Mouse (Mus musculus): ENCODE data around the gene Morc1. TPM values are rescaled to one million over a fixed set of nuclear protein-coding genes. Genes with fewer than 3 reads are reported as not detected.

Gene Morc1
- polyA plus RNA-seq, 1 experiment from 2014 or later: not detected

- Histone ChIP-seq H3K9ac (replicated peaks) (no peak overlapping the region), H3K4me1 (ENCODE audit: insufficient read depth) (no peaks in the 10 kb centered on the region), H3K36me3 (replicated peaks; ENCODE audit: insufficient read depth, low read length) (no peaks in the 10 kb centered on the region), H3K4me2 (ENCODE audit: low read depth, low read length) (no peak overlapping the region), H3K9me3 (ENCODE audit: low read length) (no peaks in the 10 kb centered on the region), H3K27ac (ENCODE audit: low read depth) (no peak overlapping the region), H3K4me3 (ENCODE audit: low read depth, low read length) (no peak overlapping the region), H3K27me3 (ENCODE audit: insufficient read depth, low read length) (no peaks in the 10 kb centered on the region)
- ATAC-seq (no peak), DNase-seq (no peak)
- WGBS (ENCODE audit: insufficient replicate concordance): 84% methylated on average over 3 of the region's 3 CpGs
- no peak for TF ChIP-seq EP300 (IDR thresholded peaks at IDR 0.05; ENCODE audit: low read depth)
- TF ChIP-seq CTCF (IDR thresholded peaks at IDR 0.05; ENCODE audit: low read depth): no peak
Observed at GRCm38 (mm10) chr16:48608224-48608623, 177.2 kb downstream of the Morc1 start.

- WGBS (ENCODE audit: insufficient replicate concordance): 52% methylated on average over 1 of the region's 1 CpGs
- Histone ChIP-seq H3K4me1 (ENCODE audit: insufficient read depth) (no peaks in the 10 kb centered on the region), H3K9me3 (ENCODE audit: low read length) (no peaks in the 10 kb centered on the region), H3K27me3 (ENCODE audit: insufficient read depth, low read length) (no peaks in the 10 kb centered on the region), H3K4me2 (ENCODE audit: low read depth, low read length) (no peak overlapping the region), H3K4me3 (ENCODE audit: low read depth, low read length) (no peak overlapping the region), H3K36me3 (replicated peaks; ENCODE audit: insufficient read depth, low read length) (no peaks in the 10 kb centered on the region), H3K27ac (ENCODE audit: low read depth) (no peak overlapping the region), H3K9ac (replicated peaks) (no peak overlapping the region)
- TF ChIP-seq CTCF (IDR thresholded peaks at IDR 0.05; ENCODE audit: low read depth) (no peak), EP300 (IDR thresholded peaks at IDR 0.05; ENCODE audit: low read depth) (no peak)
- ATAC-seq: no peak
- DNase-seq: no peak
Observed at GRCm38 (mm10) chr16:48610866-48611265, 179.8 kb downstream of the Morc1 start.

GRCm38 (mm10) chr16:48611436-48611835, 180.4 kb downstream of the Morc1 start:
- no peaks in the 10 kb centered on the region for H3K27me3 ChIP-seq (ENCODE audit: insufficient read depth, low read length)
- no peak overlapping the region for H3K9ac ChIP-seq (replicated peaks)
- 82% methylated on average over 2 of the region's 2 CpGs for WGBS (ENCODE audit: insufficient replicate concordance)
- DNase-seq (no peak), ATAC-seq (no peak)
- no peak overlapping the region for H3K4me2 ChIP-seq (ENCODE audit: low read depth, low read length)
- H3K36me3 ChIP-seq (replicated peaks; ENCODE audit: insufficient read depth, low read length): no peaks in the 10 kb centered on the region
- H3K27ac ChIP-seq (ENCODE audit: low read depth): no peak overlapping the region
- H3K4me3 ChIP-seq (ENCODE audit: low read depth, low read length): no peak overlapping the region
- H3K4me1 ChIP-seq (ENCODE audit: insufficient read depth): no peaks in the 10 kb centered on the region
- no peaks in the 10 kb centered on the region for H3K9me3 ChIP-seq (ENCODE audit: low read length)
- TF ChIP-seq CTCF (IDR thresholded peaks at IDR 0.05; ENCODE audit: low read depth) (no peak), EP300 (IDR thresholded peaks at IDR 0.05; ENCODE audit: low read depth) (no peak)

GRCm38 (mm10) chr16:48613783-48614182, 182.7 kb downstream of the Morc1 start:
- H3K4me3 ChIP-seq (ENCODE audit: low read depth, low read length): no peak overlapping the region
- H3K27me3 ChIP-seq (ENCODE audit: insufficient read depth, low read length): no peaks in the 10 kb centered on the region
- no peak for DNase-seq
- no peak overlapping the region for H3K9ac ChIP-seq (replicated peaks)
- no peak for ATAC-seq
- H3K4me2 ChIP-seq (ENCODE audit: low read depth, low read length): no peak overlapping the region
- H3K27ac ChIP-seq (ENCODE audit: low read depth): no peak overlapping the region
- TF ChIP-seq CTCF (IDR thresholded peaks at IDR 0.05; ENCODE audit: low read depth): no peak
- no peak for TF ChIP-seq EP300 (IDR thresholded peaks at IDR 0.05; ENCODE audit: low read depth)
- WGBS (ENCODE audit: insufficient replicate concordance): 61% methylated on average over 1 of the region's 1 CpGs
- no peaks in the 10 kb centered on the region for H3K36me3 ChIP-seq (replicated peaks; ENCODE audit: insufficient read depth, low read length)
- H3K9me3 ChIP-seq (ENCODE audit: low read length): no peaks in the 10 kb centered on the region
- no peaks in the 10 kb centered on the region for H3K4me1 ChIP-seq (ENCODE audit: insufficient read depth)

DNA sequence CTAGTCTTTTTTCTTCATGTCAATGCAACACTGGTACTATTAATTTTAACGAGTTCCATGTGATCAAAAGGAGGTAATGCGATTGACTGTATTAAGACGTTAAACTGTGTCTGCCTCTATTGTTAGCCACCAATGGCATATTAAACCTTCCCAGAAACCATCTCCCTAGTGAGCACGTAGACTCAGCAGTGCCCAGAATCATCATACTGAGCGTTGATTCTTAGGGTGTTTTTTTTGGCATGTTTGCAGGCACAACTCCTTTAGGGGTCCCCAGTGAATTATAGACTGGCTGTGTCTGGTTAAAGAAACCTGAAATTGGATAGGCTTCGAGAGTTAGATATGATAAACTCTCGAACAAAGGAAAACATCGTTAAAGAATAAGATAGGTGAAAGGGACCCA, 189.5 kb downstream of the Morc1 start:
- no peak overlapping the region for H3K4me3 ChIP-seq (ENCODE audit: low read depth, low read length)
- 72% methylated on average over 8 of the region's 8 CpGs for WGBS (ENCODE audit: insufficient replicate concordance)
- no peak for ATAC-seq

DNA sequence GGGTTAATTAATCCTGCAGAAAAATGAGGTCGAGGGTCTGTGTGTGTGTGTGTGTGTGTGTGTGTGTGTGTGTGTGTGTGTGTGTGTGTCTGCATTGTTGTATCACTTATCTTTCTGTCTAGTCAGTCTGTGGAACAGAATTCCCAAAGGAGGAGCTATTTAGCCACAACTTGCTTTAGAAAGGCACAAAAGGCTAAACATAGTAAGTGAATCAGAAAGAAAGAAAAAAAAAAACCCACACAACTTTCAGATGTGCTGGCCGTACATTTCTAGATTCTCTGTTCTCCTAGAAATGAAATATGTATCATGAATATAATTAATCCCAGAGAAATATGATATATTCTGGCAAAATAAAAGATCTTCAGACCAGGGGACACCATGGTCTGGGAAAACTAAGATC, 190.0 kb downstream of the Morc1 start:
- TF ChIP-seq EP300 (IDR thresholded peaks at IDR 0.05; ENCODE audit: low read depth) (no peak), CTCF (IDR thresholded peaks at IDR 0.05; ENCODE audit: low read depth) (no peak)
- H3K27me3 ChIP-seq (ENCODE audit: insufficient read depth, low read length): no peaks in the 10 kb centered on the region
- no peaks in the 10 kb centered on the region for H3K9me3 ChIP-seq (ENCODE audit: low read length)
- no peaks in the 10 kb centered on the region for H3K4me1 ChIP-seq (ENCODE audit: insufficient read depth)
- no peak overlapping the region for H3K9ac ChIP-seq (replicated peaks)
- H3K4me2 ChIP-seq (ENCODE audit: low read depth, low read length): no peak overlapping the region
- H3K4me3 ChIP-seq (ENCODE audit: low read depth, low read length): no peak overlapping the region
- H3K36me3 ChIP-seq (replicated peaks; ENCODE audit: insufficient read depth, low read length): no peaks in the 10 kb centered on the region
- no peak overlapping the region for H3K27ac ChIP-seq (ENCODE audit: low read depth)
- WGBS (ENCODE audit: insufficient replicate concordance): 48% methylated on average over 2 of the region's 2 CpGs
- ATAC-seq (no peak), DNase-seq (no peak)

More for the DNA sequence above, 189.5 kb downstream of the Morc1 start:
- Histone ChIP-seq H3K4me1 (ENCODE audit: insufficient read depth) (no peaks in the 10 kb centered on the region), H3K36me3 (replicated peaks; ENCODE audit: insufficient read depth, low read length) (no peaks in the 10 kb centered on the region), H3K9me3 (ENCODE audit: low read length) (no peaks in the 10 kb centered on the region), H3K27ac (ENCODE audit: low read depth) (no peak overlapping the region), H3K27me3 (ENCODE audit: insufficient read depth, low read length) (no peaks in the 10 kb centered on the region), H3K4me2 (ENCODE audit: low read depth, low read length) (no peak overlapping the region), H3K9ac (replicated peaks) (no peak overlapping the region)
- no peak for TF ChIP-seq EP300 (IDR thresholded peaks at IDR 0.05; ENCODE audit: low read depth)
- no peak for TF ChIP-seq CTCF (IDR thresholded peaks at IDR 0.05; ENCODE audit: low read depth)
- no peak for DNase-seq

- H3K9me3 ChIP-seq (ENCODE audit: low read length): no peaks in the 10 kb centered on the region
- TF ChIP-seq CTCF (IDR thresholded peaks at IDR 0.05; ENCODE audit: low read depth) (peak; percentile 56), EP300 (IDR thresholded peaks at IDR 0.05; ENCODE audit: low read depth) (no peak)
- H3K9ac ChIP-seq (replicated peaks): no peak overlapping the region
- no peaks in the 10 kb centered on the region for H3K4me1 ChIP-seq (ENCODE audit: insufficient read depth)
- H3K4me2 ChIP-seq (ENCODE audit: low read depth, low read length): no peak overlapping the region
- H3K27me3 ChIP-seq (ENCODE audit: insufficient read depth, low read length): no peaks in the 10 kb centered on the region
- ATAC-seq: no peak
- no peaks in the 10 kb centered on the region for H3K36me3 ChIP-seq (replicated peaks; ENCODE audit: insufficient read depth, low read length)
- WGBS (ENCODE audit: insufficient replicate concordance): 60% methylated on average over 1 of the region's 1 CpGs
- H3K27ac ChIP-seq (ENCODE audit: low read depth): no peak overlapping the region
- H3K4me3 ChIP-seq (ENCODE audit: low read depth, low read length): no peak overlapping the region
- no peak for DNase-seq
Observed at GRCm38 (mm10) chr16:48623447-48623846, 192.4 kb downstream of the Morc1 start.
